Mouse (Mus musculus) lung, embryonic 14.5 days (tissue): ENCODE results near the gene Mgat4a. TPM values are rescaled to one million over a fixed set of nuclear protein-coding genes. Genes with fewer than 3 reads are reported as not detected.

Experiments used
- ATAC-seq: fragments of 200-750 bp; cut with Nextera tagmentation; 2 replicates; pipeline ENCODE4 v1.8.0; 2017; ENCODE audit warnings: mild to moderate bottlenecking, moderate TSS enrichment, moderate library complexity; ENCODE audit not compliant: insufficient read depth
- DNase-seq: peaks from one replicate; pipeline ENCODE4 v3.0.0-alpha.2; 2015
- H3K27ac ChIP-seq: fragments of 300-500 bp; sonication (generic); 2 replicates; pipeline ENCODE4 v1.5.1; 2014; ENCODE audit warnings: low read depth, mild to moderate bottlenecking, moderate library complexity
- H3K27me3 ChIP-seq: fragments of 300-500 bp; sonication (generic); 2 replicates; pipeline ENCODE4 v1.6.1; 2014; ENCODE audit warnings: low read length, control low read depth; ENCODE audit not compliant: insufficient read depth
- H3K36me3 ChIP-seq: fragments of 300-500 bp; sonication (generic); 2 replicates; pipeline ENCODE4 v1.6.1; 2014; ENCODE audit warnings: control low read depth; ENCODE audit not compliant: insufficient read depth
- H3K4me1 ChIP-seq: fragments of 300-500 bp; sonication (generic); 2 replicates; pipeline ENCODE4 v1.6.1; 2014; ENCODE audit warnings: antibody characterized with exemption, control low read depth; ENCODE audit not compliant: insufficient read depth
- H3K4me2 ChIP-seq: fragments of 300-500 bp; sonication (generic); 2 replicates; pipeline ENCODE4 v1.6.1; 2014; ENCODE audit warnings: mild to moderate bottlenecking
- H3K4me3 ChIP-seq: fragments of 300-500 bp; sonication (generic); 2 replicates; pipeline ENCODE4 v1.5.1; 2014; ENCODE audit warnings: low read depth, low read length
- H3K9ac ChIP-seq: fragments of 300-500 bp; sonication (generic); 2 replicates; pipeline ENCODE4 v1.6.1; 2014
- H3K9me3 ChIP-seq: fragments of 300-500 bp; sonication (generic); 2 replicates; pipeline ENCODE4 v1.6.1; 2016; ENCODE audit warnings: low read depth, low read length, control low read depth
- CTCF ChIP-seq: IDR thresholded peaks from 2 replicates; pipeline ENCODE4 v1.5.1; 2016; ENCODE audit warnings: antibody characterized with exemption, low read depth
- WGBS: fragments of 180-500 bp; shearing (Covaris S2); extraction: QIAGEN DNeasy Blood & Tissue Kit; methylation state at CpG from one replicate; pipeline ENCODE4 v1.1.7; 2014; 5-methylcytosine and 5-hydroxymethylcytosine counted together
- polyA plus RNA-seq: library from polyadenylated mRNA; unstranded; fragments of >200 nt; fragmentation: Nextera tagmentation; extraction: Ambion mirVana; gene quantifications from 2 replicates; pipeline ENCODE4 v1.2.1, GENCODE M21; 2014

The Mgat4a gene
- polyA plus RNA-seq, 1 experiment from 2014 or later, result 6.0 TPM

GRCm38 (mm10) chr1:37408678-37409077, 132.1 kb downstream of the Mgat4a start:
- DNase-seq (no peak), ATAC-seq (no peak)
- Histone ChIP-seq H3K9me3 (no peaks in the 10 kb centered on the region), H3K27ac (no peak overlapping the region), H3K9ac (no peak overlapping the region), H3K27me3 (no peaks in the 10 kb centered on the region), H3K4me2 (no peak overlapping the region), H3K4me1 (no peaks in the 10 kb centered on the region), H3K36me3 (no peaks in the 10 kb centered on the region), H3K4me3 (no peak overlapping the region)
- 70% methylated on average over 3 of the region's 3 CpGs for WGBS
- no peak for TF ChIP-seq CTCF

GRCm38 (mm10) chr1:37408059-37408458, 132.8 kb downstream of the Mgat4a start:
- Histone ChIP-seq H3K27me3 (no peaks in the 10 kb centered on the region), H3K27ac (no peak overlapping the region), H3K4me2 (no peak overlapping the region), H3K9me3 (no peaks in the 10 kb centered on the region), H3K4me1 (no peaks in the 10 kb centered on the region), H3K4me3 (no peak overlapping the region), H3K36me3 (no peaks in the 10 kb centered on the region), H3K9ac (no peak overlapping the region)
- ATAC-seq (no peak), DNase-seq (no peak)
- no peak for TF ChIP-seq CTCF
- WGBS, result 68% methylated on average over 8 of the region's 8 CpGs

GRCm38 (mm10) chr1:37407228-37407627, 133.6 kb downstream of the Mgat4a start:
- 78% methylated on average over 8 of the region's 8 CpGs for WGBS
- Histone ChIP-seq H3K27ac (no peak overlapping the region), H3K4me3 (no peak overlapping the region), H3K4me1 (no peaks in the 10 kb centered on the region), H3K9me3 (no peaks in the 10 kb centered on the region), H3K9ac (no peak overlapping the region), H3K4me2 (no peak overlapping the region), H3K36me3 (no peaks in the 10 kb centered on the region), H3K27me3 (no peaks in the 10 kb centered on the region)
- DNase-seq (no peak), ATAC-seq (no peak)
- no peak for TF ChIP-seq CTCF

- Histone ChIP-seq H3K4me1 (no peaks in the 10 kb centered on the region), H3K27ac (no peak overlapping the region), H3K27me3 (no peaks in the 10 kb centered on the region), H3K9ac (no peak overlapping the region), H3K4me2 (no peak overlapping the region), H3K9me3 (no peaks in the 10 kb centered on the region), H3K36me3 (no peaks in the 10 kb centered on the region), H3K4me3 (no peak overlapping the region)
- no peak for DNase-seq
- ATAC-seq, result no peak
- WGBS, result 82% methylated on average over 2 of the region's 2 CpGs
- TF ChIP-seq CTCF, result no peak
These were observed 135.7 kb downstream of the Mgat4a start for GRCm38 (mm10) chr1:37405137-37405536.

- Histone ChIP-seq H3K9me3 (no peaks in the 10 kb centered on the region), H3K9ac (no peak overlapping the region), H3K4me2 (no peak overlapping the region), H3K27ac (no peak overlapping the region), H3K4me1 (peaks cover 5% of the 10 kb centered on the region), H3K27me3 (no peaks in the 10 kb centered on the region), H3K36me3 (no peaks in the 10 kb centered on the region), H3K4me3 (no peak overlapping the region)
- DNase-seq, result peak; percentile 77
- 50% methylated on average over 4 of the region's 4 CpGs for WGBS
- no peak for ATAC-seq
- peak; percentile 82 for TF ChIP-seq CTCF
These were observed 139.1 kb downstream of the Mgat4a start for GRCm38 (mm10) chr1:37401687-37402086.

- no peak overlapping the region for H3K4me2 ChIP-seq
These were observed 141.1 kb downstream of the Mgat4a start for GRCm38 (mm10) chr1:37399734-37400133.

GRCm38 (mm10) chr1:37398961-37399360, 141.9 kb downstream of the Mgat4a start:
- no peak overlapping the region for H3K9ac ChIP-seq
- no peaks in the 10 kb centered on the region for H3K27me3 ChIP-seq
- no peaks in the 10 kb centered on the region for H3K36me3 ChIP-seq
- H3K9me3 ChIP-seq, result no peaks in the 10 kb centered on the region
- WGBS, result 13% methylated on average over 3 of the region's 3 CpGs
- DNase-seq, result peak; percentile 45
- H3K4me3 ChIP-seq, result no peak overlapping the region
- TF ChIP-seq CTCF, result no peak
- no peak overlapping the region for H3K27ac ChIP-seq
- no peak overlapping the region for H3K4me2 ChIP-seq
- peak; percentile 82; the same call in 1 of the 2 replicates for ATAC-seq
- peaks cover 5% of the 10 kb centered on the region for H3K4me1 ChIP-seq

More at GRCm38 (mm10) chr1:37399734-37400133, 141.1 kb downstream of the Mgat4a start:
- 49% methylated on average over 8 of the region's 8 CpGs for WGBS
- Histone ChIP-seq H3K27me3 (no peaks in the 10 kb centered on the region), H3K36me3 (no peaks in the 10 kb centered on the region), H3K4me3 (no peak overlapping the region), H3K4me1 (peaks cover 5% of the 10 kb centered on the region), H3K9ac (no peak overlapping the region), H3K27ac (no peak overlapping the region), H3K9me3 (no peaks in the 10 kb centered on the region)
- no peak for ATAC-seq
- no peak for DNase-seq
- no peak for TF ChIP-seq CTCF

GRCm38 (mm10) chr1:37396481-37396880, 144.3 kb downstream of the Mgat4a start:
- Histone ChIP-seq H3K27ac (no peak overlapping the region), H3K27me3 (no peaks in the 10 kb centered on the region), H3K9me3 (no peaks in the 10 kb centered on the region), H3K4me1 (peaks cover 5% of the 10 kb centered on the region), H3K4me2 (no peak overlapping the region), H3K36me3 (no peaks in the 10 kb centered on the region), H3K9ac (no peak overlapping the region), H3K4me3 (no peak overlapping the region)
- DNase-seq (no peak), ATAC-seq (no peak)
- TF ChIP-seq CTCF, result no peak
- 90% methylated on average over 1 of the region's 1 CpGs for WGBS
